ENCODE assay signal across 9 mouse cellular contexts in the genomic region with DNA sequence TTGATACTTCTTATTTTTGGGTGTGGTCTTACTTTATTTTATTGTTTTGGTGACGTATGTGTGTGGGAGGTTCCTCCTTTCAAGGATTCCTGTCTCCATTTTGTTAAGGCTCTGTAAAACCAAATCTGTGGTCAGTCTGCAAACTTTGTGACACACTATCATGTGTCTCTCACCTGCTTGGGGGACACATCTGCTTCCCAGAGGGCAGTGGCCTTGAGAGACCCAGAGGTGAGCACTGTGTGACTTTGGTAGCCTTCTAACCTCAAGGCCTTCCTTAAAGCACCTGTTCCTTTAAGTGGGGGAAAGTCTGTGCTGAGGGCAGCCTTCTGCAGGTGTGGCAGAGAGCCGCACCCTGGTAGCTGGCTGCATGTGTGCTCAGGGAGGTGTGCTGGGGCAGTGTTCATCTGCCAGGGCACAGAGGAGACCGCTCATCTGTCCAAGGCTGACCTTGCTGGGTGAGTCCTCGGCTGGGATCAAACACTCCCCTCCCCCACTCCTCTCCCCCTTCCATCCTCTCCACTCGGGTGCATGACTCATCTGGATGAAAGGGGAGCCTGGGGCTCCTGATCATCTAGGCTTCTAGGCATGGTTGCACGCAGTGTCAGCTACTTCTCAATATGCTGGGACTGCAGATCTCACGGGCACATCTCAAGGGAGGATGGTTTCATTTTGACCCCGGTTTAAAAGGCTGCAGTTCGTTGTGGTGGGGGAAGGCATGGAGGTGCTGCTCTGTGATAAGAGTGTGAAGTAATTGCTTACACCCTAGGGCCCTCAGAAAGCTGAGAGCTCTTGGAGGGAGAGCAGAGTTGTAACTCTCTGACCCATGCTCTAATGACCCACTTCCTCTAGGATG. TPM values are rescaled to one million over a fixed set of nuclear protein-coding genes. Genes with fewer than 3 reads are reported as not detected.
A peak's percentile ranks its signal among the peaks of the same experiment; 100 is the strongest.
DNase-seq lines count a peak whose midpoint lies in the region; ATAC-seq and TF ChIP-seq lines count a peak whose summit lies in the region.
"Had no signal": no experiment of that assay in that cellular context is flagged by ENCODE, and none has a peak within 500 bp of the region (broad histone marks: within the 10 kb centered on the region; RNA-seq: fewer than 3 reads in every experiment).

No protein-coding gene starts in this region.

- TF ChIP-seq POLR2A in cerebellum, adult 2 months (IDR thresholded peaks at IDR 0.05; ENCODE audit: borderline replicate concordance, insufficient read depth, low read length), result no peak

- no peak for TF ChIP-seq CTCF in cerebellum, adult 2 months (IDR thresholded peaks at IDR 0.05; ENCODE audit: borderline replicate concordance, insufficient read depth, low read depth, low read length)

- H3K27me3 ChIP-seq in cerebellum, adult 2 months (ENCODE audit: control insufficient read depth, insufficient read depth, low read length), result no peaks in the 10 kb centered on the region

- no peak overlapping the region for H3K4me3 ChIP-seq in cerebellum, adult 2 months (replicated peaks; ENCODE audit: insufficient read depth, low read depth, low read length)
- H3K4me3 ChIP-seq: gastrocnemius, adult 2 months; limb, embryonic 12.5 days had no signal

- DNase-seq in spleen, postnatal 36 days (ENCODE audit: low spot score in 2 of 2), result peak; percentile 46 to 50
- DNase-seq in spleen, adult 12 weeks (ENCODE audit: low spot score), result no peak
- DNase-seq in adrenal gland, postnatal 25 days, result peak; percentile 56
- DNase-seq in cerebellum, adult 2 months, result no peak
- DNase-seq in right cerebral cortex, adult 2 months (ENCODE audit: low spot score in 2 of 2), result no peak
- no peak for DNase-seq in testis, postnatal 14 days (ENCODE audit: low spot score)
- DNase-seq: gastrocnemius, adult 2 months had no signal

- H3K4me1 ChIP-seq in cerebellum, adult 2 months (ENCODE audit: control insufficient read depth, insufficient read depth, low read length), result peaks cover 6% of the 10 kb centered on the region
- H3K4me1 ChIP-seq: limb, embryonic 12.5 days had no signal

- WGBS in cerebellum, adult 2 months, result 65% methylated on average over 9 of the region's 9 CpGs

- no peak overlapping the region for H3K27ac ChIP-seq in cerebellum, adult 2 months (ENCODE audit: insufficient read depth, low read length)
- H3K27ac ChIP-seq: gastrocnemius, adult 2 months; limb, embryonic 12.5 days had no signal

- peak; percentile 54 for ATAC-seq in megakaryocyte progenitor cell, adult 5-6 weeks (replicated peaks; ENCODE audit: poor library complexity)

RNA-seq across cellular contexts. Expression of a gene that starts 34.4 kb away (rescaled TPM):
- 0.24 TPM in 1 of 2 replicates, not detected in the other for total RNA-seq in adrenal gland, postnatal 25 days (2021)
- total RNA-seq in megakaryocyte progenitor cell, adult 5-6 weeks (2015), result not detected in 2 replicates
- not detected in 2 replicates for total RNA-seq in megakaryocyte progenitor cell, adult 5-6 weeks (2017)
- polyA plus RNA-seq in cerebellum, adult 2 months (2012; rRNA removed), result 5.9 and 6.0 TPM in 2 replicates
- total RNA-seq: gastrocnemius, adult 2 months had no signal
- polyA plus RNA-seq: limb, embryonic 12.5 days had no signal

Comparison
In these comparisons a context has a peak if more than half of its experiments do, and no peak if none do; other contexts are left out.
1. DNase-seq: peak in spleen, postnatal 36 days (2 of 2) and adrenal gland, postnatal 25 days (single experiment); none in spleen, adult 12 weeks (single experiment), cerebellum, adult 2 months (0 of 2), right cerebral cortex, adult 2 months (0 of 2) and testis, postnatal 14 days (single experiment).